Mouse (Mus musculus) C2C12 (cell line): ENCODE data around the gene Trim30b.

Experiments used
- CEBPB ChIP-seq: IDR thresholded peaks from one replicate; pipeline ENCODE4 v1.6.1; 2011; ENCODE audit warnings: low read depth, mild to moderate bottlenecking, control low read depth, moderate library complexity
- CTCF ChIP-seq: IDR thresholded peaks from one replicate; pipeline ENCODE4 v1.5.1; 2011; ENCODE audit not compliant: control insufficient read depth, insufficient read depth, insufficient read length
- MAX ChIP-seq: IDR thresholded peaks from one replicate; pipeline ENCODE4 v1.6.1; 2011; ENCODE audit warnings: mild to moderate bottlenecking, control low read depth
- USF1 ChIP-seq: IDR thresholded peaks from one replicate; pipeline ENCODE4 v1.6.1; 2011; ENCODE audit warnings: low read depth, mild to moderate bottlenecking, control low read depth, moderate library complexity

DNA sequence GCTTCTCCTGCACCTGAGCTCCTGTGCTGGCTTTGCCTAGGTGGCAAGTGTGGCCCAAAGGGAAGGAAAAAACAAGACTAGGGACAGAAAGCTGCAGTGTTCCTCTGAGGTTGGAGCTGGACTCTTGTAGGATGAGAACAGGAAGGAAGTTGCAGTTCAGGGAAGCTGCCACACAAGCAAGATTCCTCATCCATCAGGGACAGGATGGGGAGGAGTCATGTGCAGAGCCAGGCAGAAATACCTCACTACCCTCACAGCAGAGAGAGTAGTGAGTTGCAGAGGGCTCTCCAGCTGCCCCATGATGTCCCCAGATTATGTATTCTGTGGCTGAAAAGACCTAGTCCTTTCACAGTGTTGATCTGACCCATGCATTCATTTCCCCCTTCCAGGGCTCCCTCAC, 31.5 kb upstream of the Trim30b start:
- TF ChIP-seq CTCF = no peak
- TF ChIP-seq USF1 = no peak
- TF ChIP-seq CEBPB = no peak
- TF ChIP-seq MAX = no peak
